Mouse (Mus musculus): ENCODE measurements around the gene Fn1.

The Fn1 gene

GRCm38 (mm10) chr1:71652551-71653399 is at the start of gene Fn1:
Gene Fn1 (minus strand): TSS chr1:71653200.
- peak; percentile 64 to 84 for DNase-seq (ENCODE audit: low spot score in 2 of 2)

- no peak for DNase-seq (ENCODE audit: low spot score in 2 of 2)
Observed at GRCm38 (mm10) chr1:71696093-71696492, 43.1 kb upstream of the Fn1 start.

- no peak for DNase-seq (ENCODE audit: low spot score in 2 of 2)
Observed at GRCm38 (mm10) chr1:71691472-71692277, 38.7 kb upstream of the Fn1 start.

- no peak for DNase-seq (ENCODE audit: low spot score in 2 of 2)
Observed at GRCm38 (mm10) chr1:71688926-71689303, 35.9 kb upstream of the Fn1 start.

GRCm38 (mm10) chr1:71688272-71688925 is 35.4 kb upstream of the Fn1 start:
- DNase-seq (ENCODE audit: low spot score in 2 of 2) = no peak

- no peak for DNase-seq (ENCODE audit: low spot score in 2 of 2)
Observed at GRCm38 (mm10) chr1:71686791-71687190, 33.8 kb upstream of the Fn1 start.

GRCm38 (mm10) chr1:71683736-71684135 is 30.7 kb upstream of the Fn1 start:
- DNase-seq (ENCODE audit: low spot score in 2 of 2) = no peak

GRCm38 (mm10) chr1:71682194-71682715 is 29.3 kb upstream of the Fn1 start:
- no peak for DNase-seq (ENCODE audit: low spot score in 2 of 2)

- DNase-seq (ENCODE audit: low spot score in 2 of 2) = no peak
Observed at GRCm38 (mm10) chr1:71681306-71681705, 28.3 kb upstream of the Fn1 start.

- no peak for DNase-seq (ENCODE audit: low spot score in 2 of 2)
Observed at GRCm38 (mm10) chr1:71680046-71680672, 27.2 kb upstream of the Fn1 start.

- no peak for DNase-seq (ENCODE audit: low spot score in 2 of 2)
Observed at GRCm38 (mm10) chr1:71675420-71675819, 22.4 kb upstream of the Fn1 start.

- no peak for DNase-seq (ENCODE audit: low spot score in 2 of 2)
Observed at GRCm38 (mm10) chr1:71674274-71674673, 21.3 kb upstream of the Fn1 start.

- DNase-seq (ENCODE audit: low spot score in 2 of 2) = no peak
Observed at GRCm38 (mm10) chr1:71673398-71673910, 20.5 kb upstream of the Fn1 start.

- DNase-seq (ENCODE audit: low spot score in 2 of 2) = no peak
Observed at GRCm38 (mm10) chr1:71672346-71672745, 19.3 kb upstream of the Fn1 start.

GRCm38 (mm10) chr1:71663242-71663641 is 10.2 kb upstream of the Fn1 start:
- no peak for DNase-seq (ENCODE audit: low spot score in 2 of 2)

- no peak for DNase-seq (ENCODE audit: low spot score in 2 of 2)
Observed at GRCm38 (mm10) chr1:71658632-71659031, 5.6 kb upstream of the Fn1 start.

- DNase-seq (ENCODE audit: low spot score in 2 of 2) = no peak
Observed at GRCm38 (mm10) chr1:71656309-71656708, 3.3 kb upstream of the Fn1 start.

- no peak for DNase-seq (ENCODE audit: low spot score in 2 of 2)
Observed at GRCm38 (mm10) chr1:71654221-71654620, 1.2 kb upstream of the Fn1 start.

- DNase-seq (ENCODE audit: low spot score in 2 of 2) = peak in 1 of 2 experiments; percentile 18
Observed at GRCm38 (mm10) chr1:71653400-71654159, 580 bp upstream of the Fn1 start.

GRCm38 (mm10) chr1:71651828-71652227 is 1.2 kb downstream of the Fn1 start:
- no peak for DNase-seq (ENCODE audit: low spot score in 2 of 2)

GRCm38 (mm10) chr1:71651315-71651714 is 1.7 kb downstream of the Fn1 start:
- no peak for DNase-seq (ENCODE audit: low spot score in 2 of 2)

All from urinary bladder, adult 18-20 months (tissue).